Mouse (Mus musculus) midbrain, postnatal 0 days (tissue): ENCODE measurements around the gene Mllt6. TPM values are rescaled to one million over a fixed set of nuclear protein-coding genes. Genes with fewer than 3 reads are reported as not detected.

ENCODE experiments used
- ATAC-seq: fragments of 200-750 bp; cut with Nextera tagmentation; 2 replicates; pipeline ENCODE4 v1.8.0; 2017; ENCODE audit warnings: moderate number of reproducible peaks, mild to moderate bottlenecking, moderate TSS enrichment, moderate library complexity; ENCODE audit not compliant: low FRiP score
- DNase-seq: peaks from one replicate; pipeline ENCODE4 v3.0.0-alpha.2; 2015; ENCODE audit warnings: low spot score
- H3K27ac ChIP-seq: fragments of 300-500 bp; sonication (generic); 2 replicates; pipeline ENCODE4 v1.5.1; 2014; ENCODE audit warnings: low read depth, mild to moderate bottlenecking, low read length, mixed read lengths
- H3K27me3 ChIP-seq: fragments of 300-500 bp; sonication (generic); 2 replicates; pipeline ENCODE4 v1.6.1; 2014; ENCODE audit warnings: low read length, control low read depth, mixed read lengths; ENCODE audit not compliant: insufficient read depth
- H3K36me3 ChIP-seq: fragments of 300-500 bp; sonication (generic); 2 replicates; pipeline ENCODE4 v1.6.1; 2014; ENCODE audit warnings: low read length, control low read depth, mixed read lengths; ENCODE audit not compliant: insufficient read depth
- H3K4me1 ChIP-seq: fragments of 300-500 bp; sonication (generic); 2 replicates; pipeline ENCODE4 v1.6.1; 2014; ENCODE audit warnings: mild to moderate bottlenecking, control low read depth, antibody characterized with exemption, low read length, mixed read lengths; ENCODE audit not compliant: insufficient read depth
- H3K4me2 ChIP-seq: fragments of 300-500 bp; sonication (generic); 2 replicates; pipeline ENCODE4 v1.6.1; 2014; ENCODE audit warnings: low read depth, mild to moderate bottlenecking, low read length, mixed read lengths; ENCODE audit not compliant: poor library complexity, severe bottlenecking
- H3K4me3 ChIP-seq: fragments of 300-500 bp; sonication (generic); 2 replicates; pipeline ENCODE4 v1.5.1; 2014; ENCODE audit warnings: low read depth, mild to moderate bottlenecking, low read length, moderate library complexity
- H3K9ac ChIP-seq: fragments of 300-500 bp; sonication (generic); replicated peaks from 2 replicates; pipeline ENCODE4 v1.6.1; 2014; ENCODE audit warnings: mild to moderate bottlenecking, low read length, moderate library complexity, mixed read lengths; ENCODE audit not compliant: poor library complexity, severe bottlenecking
- H3K9me3 ChIP-seq: fragments of 300-500 bp; sonication (generic); 2 replicates; pipeline ENCODE4 v1.6.1; 2016; ENCODE audit warnings: low read length, control low read depth
- CTCF ChIP-seq: IDR thresholded peaks from 2 replicates; pipeline ENCODE4 v1.5.1; 2016; ENCODE audit warnings: antibody characterized with exemption, mild to moderate bottlenecking
- WGBS: fragments of 180-500 bp; shearing (Covaris S2); extraction: QIAGEN DNeasy Blood & Tissue Kit; methylation state at CpG from one replicate; pipeline ENCODE4 v1.1.7; 2014; 5-methylcytosine and 5-hydroxymethylcytosine counted together
- polyA plus RNA-seq: library from polyadenylated mRNA; unstranded; fragments of >200 nt; fragmentation: Nextera tagmentation; extraction: Ambion mirVana; gene quantifications from 2 replicates; pipeline ENCODE4 v1.2.1, GENCODE M21; 2015
- total RNA-seq: library from RNA; depleted of rRNA; stranded (reverse); fragments of >200 nt; gene quantifications from 2 replicates; pipeline ENCODE4 v1.2.3, GENCODE M21; 2014

Mllt6 gene
- total and polyA plus RNA-seq, 2 experiments from 2014 or later, result 1.7 to 52.8 TPM

GRCm38 (mm10) chr11:97662207-97662892 lies 864 bp upstream of the Mllt6 start:
- DNase-seq, result no peak
- H3K4me1 ChIP-seq, result peaks cover 7% of the 10 kb centered on the region; the same call in 1 of the 2 replicates

GRCm38 (mm10) chr11:97663528-97664338 lies 519 bp downstream of the Mllt6 start:
- Histone ChIP-seq H3K4me2 (peak overlapping the region; percentile 84), H3K27me3 (peaks cover 7% of the 10 kb centered on the region; the same call in 1 of the 2 replicates), H3K9ac (peak overlapping the region; percentile 79), H3K4me3 (peak overlapping the region; percentile 82), H3K27ac (peak overlapping the region; percentile 55), H3K9me3 (no peaks in the 10 kb centered on the region), H3K4me1 (peaks cover 7% of the 10 kb centered on the region; the same call in 1 of the 2 replicates), H3K36me3 (peaks cover 7% of the 10 kb centered on the region)
- WGBS, result 0% methylated on average over 25 of the region's 57 CpGs
- no peak for ATAC-seq
- peak; percentile 43 for DNase-seq
- TF ChIP-seq CTCF, result no peak

More at GRCm38 (mm10) chr11:97662207-97662892, 864 bp upstream of the Mllt6 start:
- Histone ChIP-seq H3K4me3 (peak overlapping the region; percentile 82), H3K36me3 (no peaks in the 10 kb centered on the region), H3K9ac (no peak overlapping the region), H3K27me3 (peaks cover 7% of the 10 kb centered on the region; the same call in 1 of the 2 replicates), H3K9me3 (no peaks in the 10 kb centered on the region), H3K4me2 (peak overlapping the region; percentile 84), H3K27ac (no peak overlapping the region)
- ATAC-seq, result no peak
- no peak for TF ChIP-seq CTCF
- 3% methylated on average over 21 of the region's 21 CpGs for WGBS

- peaks cover 7% of the 10 kb centered on the region; the same call in 1 of the 2 replicates for H3K27me3 ChIP-seq
- 1% methylated on average over 6 of the region's 8 CpGs for WGBS
- peak overlapping the region; percentile 82 for H3K4me3 ChIP-seq
- H3K36me3 ChIP-seq, result peaks cover 7% of the 10 kb centered on the region
- no peak for DNase-seq
- H3K9me3 ChIP-seq, result no peaks in the 10 kb centered on the region
- peak overlapping the region; percentile 79 for H3K9ac ChIP-seq
- peak overlapping the region; percentile 84 for H3K4me2 ChIP-seq
- H3K27ac ChIP-seq, result no peak overlapping the region
- peaks cover 7% of the 10 kb centered on the region; the same call in 1 of the 2 replicates for H3K4me1 ChIP-seq
- no peak for ATAC-seq
- TF ChIP-seq CTCF, result no peak
Measured at GRCm38 (mm10) chr11:97664339-97664665, 1.1 kb downstream of the Mllt6 start.

- Histone ChIP-seq H3K27me3 (peaks cover 7% of the 10 kb centered on the region; the same call in 1 of the 2 replicates), H3K4me3 (peak overlapping the region; percentile 82), H3K27ac (no peak overlapping the region), H3K4me1 (peaks cover 7% of the 10 kb centered on the region; the same call in 1 of the 2 replicates), H3K9ac (0 out of 2 replicates have a peak overlapping the region, but pooled peaks have one; percentile 79), H3K4me2 (peak overlapping the region; percentile 84), H3K9me3 (no peaks in the 10 kb centered on the region), H3K36me3 (peaks cover 7% of the 10 kb centered on the region)
- ATAC-seq, result no peak
- DNase-seq, result no peak
- peak; percentile 33 for TF ChIP-seq CTCF
- 24% methylated on average over 6 of the region's 6 CpGs for WGBS
Measured at GRCm38 (mm10) chr11:97664771-97665240, 1.6 kb downstream of the Mllt6 start.

- WGBS, result 80% methylated on average over 13 of the region's 13 CpGs
- Histone ChIP-seq H3K4me1 (peaks cover 7% of the 10 kb centered on the region; the same call in 1 of the 2 replicates), H3K4me2 (0 out of 2 replicates have a peak overlapping the region, but pooled peaks have one; percentile 1), H3K27ac (no peak overlapping the region), H3K4me3 (no peak overlapping the region), H3K9ac (no peak overlapping the region), H3K9me3 (no peaks in the 10 kb centered on the region), H3K36me3 (peaks cover 13% of the 10 kb centered on the region), H3K27me3 (peaks cover 7% of the 10 kb centered on the region; the same call in 1 of the 2 replicates)
- DNase-seq, result no peak
- no peak for ATAC-seq
- TF ChIP-seq CTCF, result no peak
Measured at GRCm38 (mm10) chr11:97665431-97665830, 2.2 kb downstream of the Mllt6 start.
